Mouse (Mus musculus) heart, adult 2 months (tissue): Measurements from ENCODE around the gene Tmem116.
"Not testable (repeated sequence)": the region's sequence is repeated elsewhere in the genome, so short reads cannot be mapped to it uniquely, and the experiment has no call there.

ENCODE experiments used
- CTCF ChIP-seq: fragments of 200-600 bp; IDR thresholded peaks from 2 replicates; pipeline ENCODE4 v1.8.1; 2022; ENCODE audit warnings: antibody characterized with exemption, mild to moderate bottlenecking, moderate library complexity
- POLR2A ChIP-seq: fragments of 200-500 bp; IDR thresholded peaks from 2 replicates; pipeline ENCODE4 v1.6.1; 2011; ENCODE audit warnings: mild to moderate bottlenecking, low read depth, low read length, control low read depth; ENCODE audit not compliant: insufficient read depth

GRCm38 (mm10) chr5:121519758-121520157, 68.1 kb downstream of the Tmem116 start:
- not testable (repeated sequence) for TF ChIP-seq POLR2A, CTCF
